Mouse (Mus musculus) retina, postnatal 1 day (tissue): Measurements from ENCODE around the gene Slc10a1.

Experiments used
- DNase-seq: peaks from one replicate; pipeline ENCODE4 v3.0.0-alpha.2; 2012

The Slc10a1 gene

GRCm38 (mm10) chr12:80968605-80969004, at the start of gene Slc10a1:
Gene Slc10a1 (minus strand): TSS chr12:80968705.
- DNase-seq = no peak

- no peak for DNase-seq
Observed at GRCm38 (mm10) chr12:81017624-81018023, 49.1 kb upstream of the Slc10a1 start.

GRCm38 (mm10) chr12:81013496-81013895, 45.0 kb upstream of the Slc10a1 start:
- no peak for DNase-seq

- no peak for DNase-seq
Observed at GRCm38 (mm10) chr12:81011994-81012393, 43.5 kb upstream of the Slc10a1 start.

GRCm38 (mm10) chr12:81009813-81010212, 41.3 kb upstream of the Slc10a1 start:
- peak; percentile 53 for DNase-seq

- peak; percentile 95 for DNase-seq
Observed at GRCm38 (mm10) chr12:81002841-81003635, 34.5 kb upstream of the Slc10a1 start.

GRCm38 (mm10) chr12:81000924-81001323, 32.4 kb upstream of the Slc10a1 start:
- no peak for DNase-seq

- peak; percentile 91 for DNase-seq
Observed at GRCm38 (mm10) chr12:80998528-80999221, 30.2 kb upstream of the Slc10a1 start.

- DNase-seq = no peak
Observed at GRCm38 (mm10) chr12:80997652-80998051, 29.1 kb upstream of the Slc10a1 start.

GRCm38 (mm10) chr12:80995326-80995725, 26.8 kb upstream of the Slc10a1 start:
- no peak for DNase-seq

GRCm38 (mm10) chr12:80993773-80994172, 25.3 kb upstream of the Slc10a1 start:
- no peak for DNase-seq

GRCm38 (mm10) chr12:80992540-80993122, 24.1 kb upstream of the Slc10a1 start:
- no peak for DNase-seq

GRCm38 (mm10) chr12:80991806-80992205, 23.3 kb upstream of the Slc10a1 start:
- DNase-seq = no peak

- DNase-seq = peak; percentile 82
Observed at GRCm38 (mm10) chr12:80990901-80991445, 22.5 kb upstream of the Slc10a1 start.

- DNase-seq = peak; percentile 65
Observed at GRCm38 (mm10) chr12:80988286-80988685, 19.8 kb upstream of the Slc10a1 start.

- no peak for DNase-seq
Observed at GRCm38 (mm10) chr12:80986628-80987027, 18.1 kb upstream of the Slc10a1 start.

- peak; percentile 48 for DNase-seq
Observed at GRCm38 (mm10) chr12:80983695-80984094, 15.2 kb upstream of the Slc10a1 start.

GRCm38 (mm10) chr12:80982326-80982725, 13.8 kb upstream of the Slc10a1 start:
- DNase-seq = peak; percentile 79

- DNase-seq = no peak
Observed at GRCm38 (mm10) chr12:80975939-80976671, 7.6 kb upstream of the Slc10a1 start.

GRCm38 (mm10) chr12:80971756-80972155, 3.3 kb upstream of the Slc10a1 start:
- DNase-seq = peak; percentile 54

- DNase-seq = no peak
Observed at GRCm38 (mm10) chr12:80970181-80970705, 1.7 kb upstream of the Slc10a1 start.

- DNase-seq = no peak
Observed at GRCm38 (mm10) chr12:80967918-80968317, 587 bp downstream of the Slc10a1 start.
